Mouse (Mus musculus) myocyte (in vitro differentiated cells): ENCODE measurements around the gene Elmo3.

Experiments used
- CEBPB ChIP-seq: IDR thresholded peaks from 2 replicates; pipeline ENCODE4 v1.6.1; 2011; ENCODE audit warnings: mild to moderate bottlenecking, moderate library complexity; ENCODE audit not compliant: poor library complexity, insufficient read depth, severe bottlenecking
- MAX ChIP-seq: IDR thresholded peaks from one replicate; pipeline ENCODE4 v1.6.1; 2011; ENCODE audit warnings: low read depth, mild to moderate bottlenecking, control low read depth
- MYOG ChIP-seq, 3 experiments: IDR thresholded peaks; one replicate each; pipeline ENCODE4 v1.6.1; 2011; ENCODE audit warnings: control low read depth in 2 of 3, low read depth in 2 of 3, mild to moderate bottlenecking in 2 of 3; ENCODE audit not compliant: insufficient read length in 2 of 3, control insufficient read depth in 1 of 3, insufficient read depth in 1 of 3
- POLR2A ChIP-seq: IDR thresholded peaks from one replicate; pipeline ENCODE4 v1.6.1; 2011; ENCODE audit warnings: low read depth, mild to moderate bottlenecking, control low read depth, moderate library complexity; ENCODE audit not compliant: insufficient read length
- POLR2AphosphoS2 ChIP-seq: IDR thresholded peaks from one replicate; pipeline ENCODE4 v1.6.1; 2011; ENCODE audit warnings: low read depth, control low read depth; ENCODE audit not compliant: insufficient read length
- REST ChIP-seq: IDR thresholded peaks from one replicate; pipeline ENCODE4 v1.6.1; 2011; ENCODE audit warnings: mild to moderate bottlenecking, control low read depth, moderate library complexity; ENCODE audit not compliant: insufficient read depth, insufficient read length
- TCF12 ChIP-seq: IDR thresholded peaks from one replicate; pipeline ENCODE4 v1.6.1; 2011; ENCODE audit warnings: mild to moderate bottlenecking, control low read depth; ENCODE audit not compliant: poor library complexity, insufficient read depth, severe bottlenecking
- TCF3 ChIP-seq: IDR thresholded peaks from one replicate; pipeline ENCODE4 v1.6.1; 2011; ENCODE audit warnings: low read depth, control low read depth; ENCODE audit not compliant: insufficient read length
- USF1 ChIP-seq: IDR thresholded peaks from one replicate; pipeline ENCODE4 v1.6.1; 2011; ENCODE audit warnings: low read depth, mild to moderate bottlenecking, control low read depth, moderate library complexity

- TF ChIP-seq POLR2A (no peak), POLR2AphosphoS2 (peak; percentile 20), REST (no peak), MYOG (IDR thresholded peaks at IDR 0.05; ENCODE audit: control insufficient read depth in 1 of 3, insufficient read depth in 1 of 3, insufficient read length in 2 of 3, low read depth in 2 of 3) (no peak), CEBPB (no peak), TCF3 (no peak), USF1 (no peak), TCF12 (no peak), MAX (no peak)
Observed at GRCm38 (mm10) chr8:105306146-105306691, 818 bp downstream of the Elmo3 start.
